Mouse (Mus musculus) frontal cortex, postnatal 14 days (tissue): ENCODE results near the gene Bmpr2.
"Not testable (repeated sequence)": the region's sequence is repeated elsewhere in the genome, so short reads cannot be mapped to it uniquely, and the experiment has no call there.

Experiments used
- DNase-seq, 2 experiments: peaks; one replicate each; pipeline ENCODE4 v3.0.0; 2022; ENCODE audit warnings: low spot score in 2 of 2

The Bmpr2 gene

DNA sequence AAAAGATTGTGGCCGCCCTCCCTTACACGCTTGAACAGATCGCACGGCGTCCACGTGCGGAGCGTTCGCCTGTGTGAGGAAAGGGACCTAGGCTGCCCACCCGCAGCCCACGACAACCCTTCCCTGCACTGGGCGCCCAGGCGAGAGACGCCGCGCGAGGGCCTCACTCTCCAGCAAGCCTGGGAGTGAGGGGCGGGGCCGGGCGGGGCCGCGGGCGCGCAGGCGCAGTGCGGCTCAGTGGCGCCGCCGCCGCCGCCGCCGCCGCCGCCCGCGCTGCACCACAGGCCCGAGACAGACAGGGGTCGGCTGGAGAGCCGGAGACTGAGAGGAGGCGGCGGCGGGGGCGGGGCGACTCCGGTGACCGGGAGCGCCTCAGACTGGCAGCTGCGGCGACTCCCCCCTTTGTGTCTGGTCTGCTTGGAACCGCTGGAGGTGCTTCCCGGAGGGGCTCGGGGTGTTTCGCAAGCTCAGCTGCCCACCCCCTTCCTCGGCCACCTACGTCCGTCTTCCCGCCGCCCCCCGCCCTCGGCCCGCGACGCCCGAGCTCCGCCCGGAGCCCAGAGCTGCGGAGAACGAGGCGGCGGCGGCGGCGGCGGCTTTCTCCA lies at the start of gene Bmpr2:
Bmpr2 (plus strand) TSS at position 237 of the 605 bp plus-strand sequence.
- peak; percentile 72 to 79 for DNase-seq

GRCm38 (mm10) chr1:59719900-59720299 lies 43.3 kb upstream of the Bmpr2 start:
- DNase-seq: no peak

- DNase-seq: no peak
Observed at GRCm38 (mm10) chr1:59725661-59726060, 37.5 kb upstream of the Bmpr2 start.

GRCm38 (mm10) chr1:59730106-59730505 lies 33.1 kb upstream of the Bmpr2 start:
- DNase-seq: no peak

DNA sequence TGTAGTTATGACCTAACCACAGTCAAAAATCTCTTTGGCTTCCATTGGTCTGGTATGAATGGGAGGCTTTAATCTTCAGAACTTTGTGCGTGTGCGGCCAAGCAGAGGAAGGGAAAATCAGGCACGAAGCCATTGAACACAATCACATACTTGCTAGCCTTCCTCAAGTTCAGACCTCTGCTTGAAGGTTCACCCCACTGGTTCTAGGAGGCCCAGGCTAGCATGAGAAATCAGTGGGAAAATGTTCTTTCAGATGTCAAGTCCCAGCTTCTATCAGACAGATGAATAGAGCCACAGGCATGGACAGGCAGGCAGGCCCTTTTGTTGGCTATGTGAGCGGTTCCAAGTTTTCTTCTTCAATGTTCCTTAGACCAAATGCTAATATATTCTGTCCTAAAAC lies 32.5 kb upstream of the Bmpr2 start:
- DNase-seq: no peak

DNA sequence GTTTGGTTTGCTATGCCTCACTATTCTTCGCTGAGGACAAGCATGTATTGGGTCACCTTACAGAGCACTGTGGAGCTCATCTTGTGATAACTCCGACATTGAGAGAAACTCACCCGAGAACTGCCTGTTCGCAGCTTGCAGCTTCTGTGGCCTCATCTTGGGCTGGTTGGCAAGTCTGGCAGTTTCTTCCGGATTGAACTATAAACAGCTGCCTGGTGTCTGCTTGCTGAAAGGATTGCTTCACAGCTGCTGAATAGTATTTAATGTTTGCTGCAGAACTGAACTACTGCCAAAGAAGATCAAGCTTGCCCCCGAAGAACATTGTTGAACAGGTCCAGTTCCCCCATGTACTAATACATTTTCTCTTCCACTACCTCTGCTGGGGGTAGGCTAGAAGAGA lies 29.1 kb upstream of the Bmpr2 start:
- DNase-seq: peak; percentile 8 to 12

- DNase-seq: no peak
Observed at GRCm38 (mm10) chr1:59738768-59739414, 24.3 kb upstream of the Bmpr2 start.

DNA sequence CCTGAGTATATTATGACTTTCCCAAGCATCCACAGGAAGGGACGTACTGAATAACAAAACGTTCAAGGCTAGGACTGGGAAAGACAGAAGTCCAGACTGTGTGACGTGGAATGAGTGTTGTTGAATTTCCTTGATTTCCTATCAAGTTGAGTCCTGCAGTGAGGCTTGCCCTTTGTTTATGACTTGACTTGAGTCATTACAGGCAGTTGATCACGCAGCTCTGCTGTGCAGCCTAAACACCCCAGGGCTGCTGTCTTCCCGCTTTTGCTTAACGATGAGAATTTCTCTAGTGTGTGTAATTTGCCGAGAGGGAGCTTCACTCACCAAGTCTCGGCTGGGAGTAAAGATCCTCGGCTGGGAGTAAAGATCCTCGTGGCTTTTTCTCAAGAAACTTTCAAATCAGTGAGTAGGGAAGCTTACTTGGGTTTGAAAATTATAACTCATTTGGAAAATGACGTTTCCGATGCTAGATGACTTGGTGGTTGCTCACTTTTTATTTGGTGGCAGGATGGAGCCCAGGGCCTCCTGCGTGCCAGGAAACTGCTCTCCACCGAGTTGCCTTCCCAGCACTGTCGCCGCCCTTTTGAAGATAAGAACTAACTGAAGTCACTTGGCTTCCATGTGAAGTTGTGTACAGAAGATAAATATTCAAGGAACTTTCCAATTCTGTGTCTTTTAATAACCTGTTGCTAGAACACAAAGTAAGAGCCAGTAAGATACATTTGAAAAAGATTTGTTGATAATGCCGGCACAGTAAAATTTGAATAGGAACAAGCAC lies 23.4 kb upstream of the Bmpr2 start:
- no peak for DNase-seq

- DNase-seq: no peak
Observed at GRCm38 (mm10) chr1:59749047-59749446, 14.2 kb upstream of the Bmpr2 start.

- not testable (repeated sequence) for DNase-seq
Observed at GRCm38 (mm10) chr1:59749724-59750123, 13.5 kb upstream of the Bmpr2 start.

- no peak for DNase-seq
Observed at GRCm38 (mm10) chr1:59755298-59755697, 7.9 kb upstream of the Bmpr2 start.

DNA sequence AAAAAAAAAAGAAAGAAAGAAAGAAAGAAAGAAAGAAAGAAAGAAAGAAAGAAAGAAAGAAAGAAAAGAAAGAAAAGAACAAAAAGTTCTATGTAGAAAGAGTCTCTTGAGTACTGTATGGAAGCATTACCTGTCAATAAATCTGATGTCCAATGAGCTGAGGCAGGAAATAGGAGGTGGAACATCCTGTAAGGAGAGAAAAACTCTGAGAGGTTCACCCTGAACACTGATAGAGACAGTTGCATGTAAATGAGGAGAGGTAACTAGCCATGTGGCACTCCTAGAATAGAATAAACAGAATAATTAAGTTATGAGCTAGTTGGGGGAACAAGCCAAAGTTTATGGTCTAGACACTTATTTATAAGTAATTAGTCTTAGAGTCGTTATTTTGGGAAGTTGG lies 4.9 kb upstream of the Bmpr2 start:
- no peak for DNase-seq

DNA sequence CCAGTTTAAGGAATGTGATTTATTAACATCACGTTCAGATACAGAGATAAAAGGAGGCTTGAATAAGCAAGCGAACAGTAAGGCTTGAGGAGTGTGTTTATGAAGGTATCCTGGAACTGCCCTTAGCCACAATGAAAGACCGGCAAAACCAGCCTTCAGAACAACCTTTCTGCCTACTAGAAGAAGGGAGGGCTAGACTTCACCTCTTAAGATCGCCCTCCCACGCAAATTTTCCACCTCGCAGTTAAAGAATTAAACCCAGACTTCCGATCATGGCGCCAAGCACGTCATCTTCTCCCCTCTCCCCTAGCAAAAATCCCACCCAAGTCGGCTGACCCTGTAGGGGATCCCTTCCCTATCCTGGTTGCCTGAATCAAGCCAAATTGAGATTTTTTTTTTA lies 992 bp upstream of the Bmpr2 start:
- peak; percentile 30 to 37 for DNase-seq

GRCm38 (mm10) chr1:59762651-59763163 lies 493 bp upstream of the Bmpr2 start:
- peak; percentile 50 to 70 for DNase-seq

DNA sequence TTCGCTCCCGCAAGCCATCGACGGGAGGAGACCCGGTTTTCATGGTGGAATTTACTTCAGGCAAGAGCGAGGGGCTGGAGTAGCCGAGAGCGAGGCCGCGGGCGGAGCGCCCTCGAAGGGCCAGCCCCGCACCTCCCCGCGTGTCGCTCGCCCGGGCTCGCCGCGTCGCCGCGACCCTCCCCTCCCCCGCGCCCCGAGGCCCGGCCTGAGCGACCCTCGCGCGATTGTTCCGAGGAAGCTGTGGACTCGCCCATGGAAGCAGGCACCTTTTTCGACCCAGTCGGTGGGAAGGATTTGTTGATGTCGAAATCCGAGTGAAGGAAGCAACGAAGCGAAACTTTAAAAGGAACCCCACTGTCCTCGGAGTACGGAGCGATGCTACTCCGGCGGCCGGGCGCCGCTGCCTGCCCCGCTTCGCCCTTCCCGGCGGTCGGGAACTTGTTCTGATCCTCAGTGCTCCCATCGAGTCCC lies 616 bp downstream of the Bmpr2 start:
- peak; percentile 32 to 42 for DNase-seq

- peak; percentile 22 to 27 for DNase-seq
Observed at GRCm38 (mm10) chr1:59764407-59764971, 1.3 kb downstream of the Bmpr2 start.

DNA sequence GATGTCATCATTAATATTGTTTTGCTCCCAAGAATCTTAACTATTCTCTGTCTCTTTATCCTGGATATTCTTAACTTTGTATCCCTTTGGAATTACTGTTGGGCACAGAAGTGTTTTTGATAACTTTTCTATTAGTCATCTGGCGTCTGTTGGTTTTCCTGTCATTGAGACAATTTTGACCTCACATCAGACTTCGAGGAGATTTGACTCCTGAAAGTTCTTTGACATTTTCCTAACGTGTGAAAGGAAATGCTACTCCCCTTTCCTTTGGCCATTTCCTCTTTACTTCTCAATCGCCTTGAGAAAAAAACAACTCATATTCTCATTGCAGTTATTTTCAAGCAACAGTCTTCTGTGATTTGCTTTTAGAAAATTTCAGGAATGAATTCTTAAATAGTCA lies 2.1 kb downstream of the Bmpr2 start:
- DNase-seq: no peak

- no peak for DNase-seq
Observed at GRCm38 (mm10) chr1:59766626-59767025, 3.4 kb downstream of the Bmpr2 start.

- no peak for DNase-seq
Observed at GRCm38 (mm10) chr1:59771871-59772270, 8.7 kb downstream of the Bmpr2 start.

GRCm38 (mm10) chr1:59781080-59781479 lies 17.9 kb downstream of the Bmpr2 start:
- no peak for DNase-seq

- no peak for DNase-seq
Observed at GRCm38 (mm10) chr1:59788975-59789374, 25.8 kb downstream of the Bmpr2 start.

- DNase-seq: no peak
Observed at GRCm38 (mm10) chr1:59789741-59790140, 26.5 kb downstream of the Bmpr2 start.
